Mouse (Mus musculus): ENCODE results near the gene Kdm6b. TPM values are rescaled to one million over a fixed set of nuclear protein-coding genes. Genes with fewer than 3 reads are reported as not detected.

Kdm6b gene
- total and polyA plus RNA-seq, 3 experiments = 0.66 to 7.2 (median 5.7) TPM

- in situ Hi-C loops (cut with MboI; ENCODE audit: low pct_ligation_motif_present, low pct_unique_long_range_greater_than_20kb, low sequenced_read_pairs) (no loop called here), dilution Hi-C loops (cut with MboI; ENCODE audit: extremely low pct_ligation_motif_present, extremely low pct_unique_long_range_greater_than_20kb, low sequenced_read_pairs) (no loop called here)
- Histone ChIP-seq H3K4me3 (replicated peaks in 1 of 3; ENCODE audit: low read depth in 2 of 3, low read length in 2 of 3, poor library complexity in 1 of 3) (no peak overlapping the region), H3K27ac (ENCODE audit: insufficient read depth, low read depth) (no peak overlapping the region), H3K36me3 (replicated peaks in 1 of 2; ENCODE audit: control insufficient read depth in 1 of 2, insufficient read depth in 1 of 2, low read length in 1 of 2) (peaks cover 75 to 98% of the 10 kb centered on the region in 2 experiments), H3K4me2 (ENCODE audit: insufficient read depth, low read depth, poor library complexity, severe bottlenecking) (no peak overlapping the region), H3K9me3 (replicated peaks; ENCODE audit: low read length) (no peaks in the 10 kb centered on the region), H3K79me2 (replicated peaks; ENCODE audit: control insufficient read depth, extremely low read depth, insufficient read depth, poor library complexity, severe bottlenecking) (no peaks in the 10 kb centered on the region), H3K9ac (ENCODE audit: insufficient read depth, low read depth) (no peak overlapping the region), H3K4me1 (ENCODE audit: control insufficient read depth in 1 of 2, insufficient read depth in 2 of 2) (peaks cover 0 to 2% of the 10 kb centered on the region in 2 experiments; a peak in 1 of 4 replicates), H3K27me3 (replicated peaks) (no peaks in the 10 kb centered on the region)
- DNase-seq (ENCODE audit: extremely low read depth) = no peak
- TF ChIP-seq MAFK (IDR thresholded peaks at IDR 0.05; ENCODE audit: insufficient replicate concordance, low read length) (no peak), EP300 (IDR thresholded peaks at IDR 0.05; ENCODE audit: low read length) (no peak), RAD21 (IDR thresholded peaks at IDR 0.05; ENCODE audit: low read depth, low read length) (no peak), JUN (IDR thresholded peaks at IDR 0.05; ENCODE audit: insufficient read depth, low read depth, low read length) (no peak), USF1 (IDR thresholded peaks at IDR 0.05; ENCODE audit: low read depth, low read length) (no peak), CHD2 (IDR thresholded peaks at IDR 0.05; ENCODE audit: low read length) (no peak), MAX (IDR thresholded peaks at IDR 0.05; ENCODE audit: low read length) (no peak), MYC (IDR thresholded peaks at IDR 0.05; ENCODE audit: low read depth, low read length) (no peak), IRF4 (IDR thresholded peaks at IDR 0.05; ENCODE audit: low read depth, low read length) (no peak), CTCF (conservative IDR thresholded peaks at IDR 0.05 in 1 of 2, IDR thresholded peaks at IDR 0.05 in 1 of 2; ENCODE audit: low read depth in 2 of 2, low read length in 2 of 2) (no peak)
These were observed 55.8 kb downstream of the Kdm6b start for GRCm38 (mm10) chr11:69357690-69358089.

GRCm38 (mm10) chr11:69356544-69356943 is 56.9 kb downstream of the Kdm6b start:
- Histone ChIP-seq H3K36me3 (replicated peaks in 1 of 2; ENCODE audit: control insufficient read depth in 1 of 2, insufficient read depth in 1 of 2, low read length in 1 of 2) (peaks cover 77 to 98% of the 10 kb centered on the region in 2 experiments), H3K9me3 (replicated peaks; ENCODE audit: low read length) (no peaks in the 10 kb centered on the region), H3K79me2 (replicated peaks; ENCODE audit: control insufficient read depth, extremely low read depth, insufficient read depth, poor library complexity, severe bottlenecking) (no peaks in the 10 kb centered on the region), H3K4me2 (ENCODE audit: insufficient read depth, low read depth, poor library complexity, severe bottlenecking) (no peak overlapping the region), H3K9ac (ENCODE audit: insufficient read depth, low read depth) (no peak overlapping the region), H3K4me3 (replicated peaks in 1 of 3; ENCODE audit: low read depth in 2 of 3, low read length in 2 of 3, poor library complexity in 1 of 3) (no peak overlapping the region), H3K27me3 (replicated peaks) (no peaks in the 10 kb centered on the region), H3K4me1 (ENCODE audit: control insufficient read depth in 1 of 2, insufficient read depth in 2 of 2) (no peaks in the 10 kb centered on the region), H3K27ac (ENCODE audit: insufficient read depth, low read depth) (no peak overlapping the region)
- in situ Hi-C loops (cut with MboI; ENCODE audit: low pct_ligation_motif_present, low pct_unique_long_range_greater_than_20kb, low sequenced_read_pairs) = no loop called here
- dilution Hi-C loops (cut with MboI; ENCODE audit: extremely low pct_ligation_motif_present, extremely low pct_unique_long_range_greater_than_20kb, low sequenced_read_pairs) = no loop called here
- TF ChIP-seq POLR2AphosphoS2 (IDR thresholded peaks at IDR 0.05; ENCODE audit: low read depth, low read length) = no peak
- no peak for TF ChIP-seq MAZ (IDR thresholded peaks at IDR 0.05; ENCODE audit: low read depth, low read length)
- TF ChIP-seq CTCF (conservative IDR thresholded peaks at IDR 0.05 in 1 of 2, IDR thresholded peaks at IDR 0.05 in 1 of 2; ENCODE audit: low read depth in 2 of 2, low read length in 2 of 2) = no peak
- no peak for TF ChIP-seq ZC3H11A (IDR thresholded peaks at IDR 0.05; ENCODE audit: low read depth, low read length)
- TF ChIP-seq KAT2A (IDR thresholded peaks at IDR 0.05; ENCODE audit: insufficient replicate concordance, low read length) = no peak
- TF ChIP-seq TCF12 (IDR thresholded peaks at IDR 0.05; ENCODE audit: low read depth, low read length) = no peak
- no peak for TF ChIP-seq MAFK (IDR thresholded peaks at IDR 0.05; ENCODE audit: insufficient replicate concordance, low read length)
- TF ChIP-seq EP300 (IDR thresholded peaks at IDR 0.05; ENCODE audit: low read length) = no peak
- TF ChIP-seq GABPA (IDR thresholded peaks at IDR 0.05; ENCODE audit: insufficient replicate concordance, low read depth, low read length) = no peak
- TF ChIP-seq RCOR1 (conservative IDR thresholded peaks at IDR 0.05; ENCODE audit: low read depth, low read length) = no peak
- TF ChIP-seq MEF2A (IDR thresholded peaks at IDR 0.05; ENCODE audit: borderline replicate concordance, low read depth, low read length) = no peak
- no peak for TF ChIP-seq JUND (conservative IDR thresholded peaks at IDR 0.05; ENCODE audit: low read depth, low read length)
- TF ChIP-seq JUN (IDR thresholded peaks at IDR 0.05; ENCODE audit: insufficient read depth, low read depth, low read length) = no peak
- no peak for TF ChIP-seq IRF4 (IDR thresholded peaks at IDR 0.05; ENCODE audit: low read depth, low read length)
- TF ChIP-seq HCFC1 (IDR thresholded peaks at IDR 0.05; ENCODE audit: low read depth, low read length) = no peak
- TF ChIP-seq ZMIZ1 (IDR thresholded peaks at IDR 0.05; ENCODE audit: low read depth, low read length) = no peak
- no peak for TF ChIP-seq TBP (conservative IDR thresholded peaks at IDR 0.05; ENCODE audit: low read depth, low read length)
- no peak for TF ChIP-seq BHLHE40 (IDR thresholded peaks at IDR 0.05; ENCODE audit: low read depth, low read length)
- TF ChIP-seq CHD2 (IDR thresholded peaks at IDR 0.05; ENCODE audit: low read length) = no peak
- no peak for TF ChIP-seq ZKSCAN1 (IDR thresholded peaks at IDR 0.05; ENCODE audit: borderline replicate concordance, low read depth, low read length)
- no peak for DNase-seq (ENCODE audit: extremely low read depth)
